Mouse (Mus musculus) heart, embryonic 10.5 days (tissue): ENCODE data around the gene Trove2. TPM values are rescaled to one million over a fixed set of nuclear protein-coding genes. Genes with fewer than 3 reads are reported as not detected.
A peak's percentile ranks its signal among the peaks of the same experiment; 100 is the strongest.
"Not testable (repeated sequence)": the region's sequence is repeated elsewhere in the genome, so short reads cannot be mapped to it uniquely, and the experiment has no call there.

Experiments
- DNase-seq: peaks from one replicate; pipeline ENCODE4 v3.0.0-alpha.2; 2017; ENCODE audit warnings: low spot score
- H3K27ac ChIP-seq: fragments of 300-500 bp; sonication (generic); 2 replicates; pipeline ENCODE4 v1.5.1; 2016; ENCODE audit warnings: mild to moderate bottlenecking
- H3K27me3 ChIP-seq: fragments of 300-500 bp; sonication (generic); 2 replicates; pipeline ENCODE4 v1.6.1; 2016; ENCODE audit warnings: mild to moderate bottlenecking; ENCODE audit not compliant: poor library complexity, insufficient read depth, severe bottlenecking
- H3K36me3 ChIP-seq: fragments of 300-500 bp; sonication (generic); 2 replicates; pipeline ENCODE4 v1.6.1; 2016; ENCODE audit warnings: mild to moderate bottlenecking, moderate library complexity
- H3K4me1 ChIP-seq: fragments of 300-500 bp; sonication (generic); 2 replicates; pipeline ENCODE4 v1.6.1; 2016; ENCODE audit warnings: mild to moderate bottlenecking
- H3K4me3 ChIP-seq: fragments of 300-500 bp; sonication (generic); 2 replicates; pipeline ENCODE4 v1.5.1; 2016; ENCODE audit warnings: mild to moderate bottlenecking, moderate library complexity
- H3K9me3 ChIP-seq: fragments of 300-500 bp; sonication (generic); 2 replicates; pipeline ENCODE4 v1.6.1; 2016; ENCODE audit warnings: mild to moderate bottlenecking, moderate library complexity
- WGBS: fragments of 180-500 bp; shearing (Covaris S2); methylation state at CpG from one replicate; pipeline ENCODE4 v1.1.7; 2016; 5-methylcytosine and 5-hydroxymethylcytosine counted together
- polyA plus RNA-seq: library from polyadenylated mRNA; unstranded; fragments of >200 nt; fragmentation: Nextera tagmentation; extraction: Ambion mirVana; gene quantifications from 2 replicates; pipeline ENCODE4 v1.2.1, GENCODE M21; 2016

The Trove2 gene
- polyA plus RNA-seq, 1 experiment from 2014 or later: 14.2 TPM

GRCm38 (mm10) chr1:143727701-143728445, 49.0 kb downstream of the Trove2 start:
- H3K36me3 ChIP-seq: no peaks in the 10 kb centered on the region
- no peak overlapping the region for H3K4me3 ChIP-seq
- DNase-seq: no peak
- no peak overlapping the region for H3K27ac ChIP-seq
- WGBS: 61% methylated on average over 9 of the region's 9 CpGs
- H3K27me3 ChIP-seq: no peaks in the 10 kb centered on the region
- no peaks in the 10 kb centered on the region for H3K9me3 ChIP-seq
- H3K4me1 ChIP-seq: no peaks in the 10 kb centered on the region; the same call in 1 of the 2 replicates

- 59% methylated on average over 5 of the region's 5 CpGs for WGBS
- Histone ChIP-seq H3K27me3 (no peaks in the 10 kb centered on the region), H3K4me3 (no peak overlapping the region), H3K9me3 (no peaks in the 10 kb centered on the region), H3K27ac (no peak overlapping the region), H3K4me1 (no peaks in the 10 kb centered on the region; the same call in 1 of the 2 replicates), H3K36me3 (no peaks in the 10 kb centered on the region)
- no peak for DNase-seq
Measured at GRCm38 (mm10) chr1:143724456-143725064, 52.3 kb downstream of the Trove2 start.

- not testable (repeated sequence) for DNase-seq, H3K27ac ChIP-seq, H3K27me3 ChIP-seq, H3K4me1 ChIP-seq, H3K9me3 ChIP-seq, H3K4me3 ChIP-seq, H3K36me3 ChIP-seq
- no CpG with 5 or more reads among the region's 2 CpGs for WGBS
Measured at GRCm38 (mm10) chr1:143716038-143716437, 60.8 kb downstream of the Trove2 start, which contains the start of gene Glrx2. Gene Glrx2 (plus strand): TSS chr1:143716338.

GRCm38 (mm10) chr1:143710627-143710976, 66.3 kb downstream of the Trove2 start:
- no peak overlapping the region for H3K4me3 ChIP-seq
- no peaks in the 10 kb centered on the region for H3K36me3 ChIP-seq
- peak overlapping the region; percentile 57; the same call in 1 of the 2 replicates for H3K27ac ChIP-seq
- no peaks in the 10 kb centered on the region for H3K9me3 ChIP-seq
- DNase-seq: no peak
- peaks cover 9% of the 10 kb centered on the region for H3K4me1 ChIP-seq
- no peaks in the 10 kb centered on the region for H3K27me3 ChIP-seq
- 29% methylated on average over 5 of the region's 5 CpGs for WGBS

GRCm38 (mm10) chr1:143709966-143710626, 66.8 kb downstream of the Trove2 start:
- Histone ChIP-seq H3K36me3 (no peaks in the 10 kb centered on the region), H3K4me1 (peaks cover 9% of the 10 kb centered on the region), H3K9me3 (no peaks in the 10 kb centered on the region), H3K27me3 (no peaks in the 10 kb centered on the region), H3K27ac (peak overlapping the region; percentile 57; the same call in 1 of the 2 replicates), H3K4me3 (no peak overlapping the region)
- WGBS: 72% methylated on average over 7 of the region's 7 CpGs
- DNase-seq: no peak

GRCm38 (mm10) chr1:143708361-143708760, 68.5 kb downstream of the Trove2 start:
- Histone ChIP-seq H3K4me3 (no peak overlapping the region), H3K36me3 (no peaks in the 10 kb centered on the region), H3K4me1 (peaks cover 9% of the 10 kb centered on the region), H3K9me3 (no peaks in the 10 kb centered on the region), H3K27ac (no peak overlapping the region), H3K27me3 (no peaks in the 10 kb centered on the region)
- no peak for DNase-seq
- 76% methylated on average over 6 of the region's 6 CpGs for whole genome bisulfite sequencing

- H3K4me3 ChIP-seq: no peak overlapping the region
- WGBS: 67% methylated on average over 4 of the region's 4 CpGs
- no peaks in the 10 kb centered on the region for H3K9me3 ChIP-seq
Measured at GRCm38 (mm10) chr1:143707006-143707405, 69.9 kb downstream of the Trove2 start.

GRCm38 (mm10) chr1:143702741-143703262, 74.1 kb downstream of the Trove2 start, which contains the start of gene Cdc73:
Gene Cdc73 (minus strand): TSS chr1:143702893.
- peak within 1 kb of the TSS; percentile 78 for H3K4me3 ChIP-seq
- H3K27ac ChIP-seq: peak within 1 kb of the TSS; percentile 97
- under 1% methylated on average over 74 of the region's 74 CpGs for WGBS
- no peaks in the 10 kb centered on the region for H3K9me3 ChIP-seq
- no peaks in the 10 kb centered on the region for H3K27me3 ChIP-seq
- H3K36me3 ChIP-seq: peaks cover 8% of the 10 kb centered on the region
- peaks cover 8% of the 10 kb centered on the region; the same call in 1 of the 2 replicates for H3K4me1 ChIP-seq
- DNase-seq: peak; percentile 95

More at GRCm38 (mm10) chr1:143707006-143707405, 69.9 kb downstream of the Trove2 start:
- H3K27ac ChIP-seq: no peak overlapping the region
- H3K27me3 ChIP-seq: no peaks in the 10 kb centered on the region
- DNase-seq: no peak
- peaks cover 9% of the 10 kb centered on the region for H3K4me1 ChIP-seq
- H3K36me3 ChIP-seq: no peaks in the 10 kb centered on the region

- Histone ChIP-seq H3K4me1 (peaks cover 8% of the 10 kb centered on the region; the same call in 1 of the 2 replicates), H3K9me3 (no peaks in the 10 kb centered on the region), H3K4me3 (peak overlapping the region; percentile 78), H3K27me3 (no peaks in the 10 kb centered on the region), H3K27ac (peak overlapping the region; percentile 97), H3K36me3 (peaks cover 13% of the 10 kb centered on the region)
- DNase-seq: peak; percentile 75
- WGBS: 0% methylated on average over 45 of the region's 48 CpGs
Measured at GRCm38 (mm10) chr1:143702141-143702740, 74.6 kb downstream of the Trove2 start.

- no peak for DNase-seq
- peaks cover 8% of the 10 kb centered on the region; the same call in 1 of the 2 replicates for H3K4me1 ChIP-seq
- peak overlapping the region; percentile 78 for H3K4me3 ChIP-seq
- peaks cover 17% of the 10 kb centered on the region for H3K36me3 ChIP-seq
- peak overlapping the region; percentile 97 for H3K27ac ChIP-seq
- H3K9me3 ChIP-seq: no peaks in the 10 kb centered on the region
- no peaks in the 10 kb centered on the region for H3K27me3 ChIP-seq
- under 1% methylated on average over 13 of the region's 13 CpGs for WGBS
Measured at GRCm38 (mm10) chr1:143701736-143702135, 75.1 kb downstream of the Trove2 start.
